Mouse (Mus musculus): ENCODE results near the gene Trpm1.

DNA sequence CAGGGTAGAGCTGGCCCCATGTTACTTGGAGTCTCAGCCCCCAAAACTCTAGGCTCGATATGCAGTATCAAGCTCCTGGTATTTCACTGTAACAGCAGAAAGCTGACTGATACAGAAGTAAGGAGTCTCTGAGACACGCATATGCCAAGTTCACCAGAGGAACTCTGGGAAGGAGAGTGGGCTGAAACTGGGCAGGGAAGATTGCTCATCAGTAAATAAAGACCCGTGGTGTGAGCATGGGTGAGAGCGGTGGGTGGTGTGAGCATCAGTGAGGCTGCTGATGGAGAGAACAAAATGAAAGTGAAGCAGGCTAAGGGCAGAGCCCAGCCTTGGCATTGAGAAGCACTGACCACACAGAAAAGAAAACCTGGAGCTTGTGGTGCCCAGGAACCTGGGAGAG, 62.0 kb downstream of the Trpm1 start:
- no peak for TF ChIP-seq GATA1 (IDR thresholded peaks at IDR 0.05; ENCODE audit: borderline replicate concordance, low read length)
- TF ChIP-seq FLI1 (IDR thresholded peaks at IDR 0.05; ENCODE audit: low read length) = no peak
